ENCODE assay signal across 25 mouse cellular contexts in genomic region chr9:57760416-57761146, GRCm38 (mm10). TPM values are rescaled to one million over a fixed set of nuclear protein-coding genes. Genes with fewer than 3 reads are reported as not detected.
DNase-seq lines count a peak whose midpoint lies in the region; ATAC-seq lines count a peak whose summit lies in the region.
"Had no signal": no experiment of that assay in that cellular context is flagged by ENCODE, and none has a peak within 500 bp of the region (broad histone marks: within the 10 kb centered on the region; RNA-seq: fewer than 3 reads in every experiment).

No protein-coding gene starts in this region.

- H3K4me2 ChIP-seq in heart, embryonic 11.5 days, result no peak overlapping the region
- H3K4me2 ChIP-seq in liver, embryonic 16.5 days (ENCODE audit: low read depth, low read length), result peak overlapping the region; percentile 58
- H3K4me2 ChIP-seq: forebrain, embryonic 12.5 days; hindbrain, embryonic 14.5 days; limb, embryonic 15.5 days; neural tube, embryonic 13.5 days had no signal

- H3K4me1 ChIP-seq in heart, embryonic 11.5 days (ENCODE audit: control insufficient read depth, insufficient read depth, low read length), result peaks cover 29% of the 10 kb centered on the region
- peaks cover 83% of the 10 kb centered on the region for H3K4me1 ChIP-seq in megakaryocyte, embryonic 14.5 days
- H3K4me1 ChIP-seq in liver, embryonic 16.5 days (ENCODE audit: control insufficient read depth, low read depth, low read length), result peaks cover 72% of the 10 kb centered on the region

- H3K27me3 ChIP-seq in heart, embryonic 11.5 days (ENCODE audit: control insufficient read depth, insufficient read depth, low read length), result no peaks in the 10 kb centered on the region
- H3K27me3 ChIP-seq in megakaryocyte, embryonic 14.5 days (replicated peaks), result no peaks in the 10 kb centered on the region
- no peaks in the 10 kb centered on the region for H3K27me3 ChIP-seq in liver, embryonic 16.5 days (ENCODE audit: control insufficient read depth, insufficient read depth, low read depth, low read length)
- H3K27me3 ChIP-seq: forebrain, embryonic 12.5 days; limb, embryonic 15.5 days; neural tube, embryonic 13.5 days had no signal

- 0 out of 2 replicates have a peak overlapping the region, but pooled peaks have one; percentile 6 for H3K9ac ChIP-seq in heart, embryonic 11.5 days (ENCODE audit: low read depth, low read length)
- peak overlapping the region; percentile 7; the same call in 1 of the 2 replicates for H3K9ac ChIP-seq in liver, embryonic 16.5 days (ENCODE audit: low read depth, low read length)
- H3K9ac ChIP-seq: forebrain, embryonic 12.5 days; hindbrain, embryonic 14.5 days; limb, embryonic 15.5 days; neural tube, embryonic 13.5 days had no signal

- H3K36me3 ChIP-seq in heart, embryonic 11.5 days (ENCODE audit: control insufficient read depth, insufficient read depth, low read length), result peaks cover 36% of the 10 kb centered on the region
- peaks cover 72% of the 10 kb centered on the region for H3K36me3 ChIP-seq in megakaryocyte, embryonic 14.5 days (replicated peaks; ENCODE audit: low read length)
- H3K36me3 ChIP-seq in liver, embryonic 16.5 days (ENCODE audit: control insufficient read depth, insufficient read depth), result peaks cover 62% of the 10 kb centered on the region

- no peak overlapping the region for H3K27ac ChIP-seq in heart, embryonic 11.5 days (ENCODE audit: low read depth, low read length)
- peak overlapping the region; percentile 97 for H3K27ac ChIP-seq in liver, embryonic 16.5 days (ENCODE audit: low read length)
- H3K27ac ChIP-seq: forebrain, embryonic 12.5 days; hindbrain, embryonic 14.5 days; kidney, postnatal 0 days; limb, embryonic 15.5 days; midbrain, embryonic 10.5 days; neural tube, embryonic 13.5 days had no signal

- no peaks in the 10 kb centered on the region for H3K9me3 ChIP-seq in heart, embryonic 11.5 days (replicated peaks; ENCODE audit: control insufficient read depth, low read length)
- no peaks in the 10 kb centered on the region for H3K9me3 ChIP-seq in megakaryocyte, embryonic 14.5 days
- H3K9me3 ChIP-seq in liver, embryonic 16.5 days (replicated peaks; ENCODE audit: control insufficient read depth, low read length), result no peaks in the 10 kb centered on the region
- H3K9me3 ChIP-seq: forebrain, embryonic 12.5 days; limb, embryonic 15.5 days; midbrain, embryonic 10.5 days; neural tube, embryonic 13.5 days had no signal

- peak; percentile 56 for DNase-seq in cerebellum, adult 9-10 months
- DNase-seq in cerebellum, postnatal 36 days, result no peak
- no peak for DNase-seq in heart, postnatal 4 days
- DNase-seq: adrenal gland, postnatal 25 days; kidney, adult 2 months; left cerebral cortex, postnatal 4 days; lung, postnatal 4 days; retina, postnatal 1 day; right cerebral cortex, postnatal 25 days; spleen, adult 18-20 months; thymus, adult 18-20 months had no signal

- H3K4me3 ChIP-seq in heart, embryonic 11.5 days (ENCODE audit: low read depth, low read length), result no peak overlapping the region
- peak overlapping the region; percentile 38 for H3K4me3 ChIP-seq in megakaryocyte, embryonic 14.5 days (replicated peaks)
- no peak overlapping the region for H3K4me3 ChIP-seq in liver, embryonic 16.5 days (ENCODE audit: low read depth, low read length)
- H3K4me3 ChIP-seq: forebrain, embryonic 12.5 days; limb, embryonic 15.5 days; midbrain, embryonic 10.5 days; myocyte; neural tube, embryonic 13.5 days had no signal

- WGBS in heart, embryonic 11.5 days (ENCODE audit: insufficient replicate concordance), result 93% methylated on average over 24 of the region's 24 CpGs
- 95% methylated on average over 24 of the region's 24 CpGs for WGBS in liver, embryonic 16.5 days (ENCODE audit: insufficient replicate concordance)

- ATAC-seq in heart, embryonic 11.5 days (replicated peaks; ENCODE audit: insufficient number of reproducible peaks, low FRiP score, low TSS enrichment), result no peak
- ATAC-seq in megakaryocyte, adult 5-6 weeks (ENCODE audit: poor library complexity, severe bottlenecking), result no peak
- no peak for ATAC-seq in liver, embryonic 16.5 days (ENCODE audit: low read depth)
- ATAC-seq: CD4-positive, CD25-positive, alpha-beta regulatory T cell, adult 4 months; inflammation-experienced regulatory T-cells, adult 6 months; midbrain, embryonic 16.5 days had no signal

RNA-seq across cellular contexts. Expression of gene Clk3, which starts 5.1 kb away (rescaled TPM):
- polyA plus RNA-seq in heart, embryonic 11.5 days (2014; fragmentation: Nextera tagmentation; extraction: Ambion mirVana), result 64.2 and 73.5 TPM in 2 replicates
- total RNA-seq in heart, postnatal 4 days (2021), result 10 to 100 TPM; 43.5 to 49.1 TPM
- 68.1 and 100 TPM in 2 replicates for polyA plus RNA-seq in megakaryocyte, embryonic 14.5 days (2012; ENCODE audit: insufficient read depth, low replicate concordance)
- 55.8 and 59.7 TPM in 2 replicates for total RNA-seq in megakaryocyte, adult 5-6 weeks (2015)
- 60.0 and 91.1 TPM in 2 replicates for total RNA-seq in megakaryocyte, adult 5-6 weeks (2017)
- 93.5 and 104 TPM in 2 replicates for polyA plus RNA-seq in liver, embryonic 16.5 days (2015; fragmentation: Nextera tagmentation; extraction: Ambion mirVana)

RNA-seq across cellular contexts. Expression of gene Edc3, which starts 52.2 kb away (rescaled TPM):
- 14.3 and 15.5 TPM in 2 replicates for polyA plus RNA-seq in heart, embryonic 11.5 days (2014; fragmentation: Nextera tagmentation; extraction: Ambion mirVana)
- 10 to 100 TPM in 1 of 2 experiments, 1 to 10 TPM in 1; 8.9 to 10.0 TPM for total RNA-seq in heart, postnatal 4 days (2021)
- polyA plus RNA-seq in megakaryocyte, embryonic 14.5 days (2012; ENCODE audit: insufficient read depth, low replicate concordance), result 1.1 and 2.8 TPM in 2 replicates
- 5.5 and 5.7 TPM in 2 replicates for total RNA-seq in megakaryocyte, adult 5-6 weeks (2015)
- 3.7 and 4.9 TPM in 2 replicates for total RNA-seq in megakaryocyte, adult 5-6 weeks (2017)
- polyA plus RNA-seq in liver, embryonic 16.5 days (2015; fragmentation: Nextera tagmentation; extraction: Ambion mirVana), result 15.2 and 17.0 TPM in 2 replicates
